Mouse (Mus musculus) erythroblast, embryonic 14.5 days (primary cell): ENCODE results near the gene Insig2.

Experiments used
- GATA1 ChIP-seq: IDR thresholded peaks from 2 replicates; pipeline ENCODE4 v1.6.1; 2012; ENCODE audit warnings: low read length, inconsistent platforms, mixed read lengths
- TAL1 ChIP-seq: IDR thresholded peaks from 3 replicates; pipeline ENCODE4 v1.6.1; 2012; ENCODE audit warnings: low read length, inconsistent platforms, mixed read lengths

DNA sequence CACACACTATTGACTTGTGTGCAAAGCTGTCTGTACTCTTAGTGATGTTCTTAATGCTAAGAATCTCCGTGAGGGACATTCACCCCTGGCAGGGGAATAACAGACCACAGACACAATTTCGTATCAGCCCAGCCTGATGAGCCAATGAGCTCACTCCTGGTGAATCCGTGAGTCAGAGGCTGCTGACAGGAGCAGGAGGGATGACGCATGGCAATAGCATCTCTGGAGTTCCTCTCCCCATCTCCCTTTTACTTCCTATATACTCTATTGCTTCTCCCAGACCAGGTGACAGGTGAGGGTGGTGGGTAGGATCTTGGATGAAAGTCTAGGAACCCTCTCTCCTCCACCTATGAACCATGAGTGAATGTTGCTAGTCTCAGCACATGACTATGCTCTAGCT, 28.2 kb upstream of the Insig2 start:
- TF ChIP-seq TAL1 (no peak), GATA1 (no peak)
